Mouse (Mus musculus) forebrain, embryonic 10.5 days (tissue): ENCODE results near the gene Mogs. TPM values are rescaled to one million over a fixed set of nuclear protein-coding genes. Genes with fewer than 3 reads are reported as not detected.

Experiments used
- DNase-seq: peaks from one replicate; pipeline ENCODE4 v3.0.0-alpha.2; 2017; ENCODE audit warnings: low spot score; ENCODE audit errors: extremely low spot score
- H3K27ac ChIP-seq: fragments of 300-500 bp; sonication (generic); 2 replicates; pipeline ENCODE4 v1.5.1; 2016; ENCODE audit warnings: mild to moderate bottlenecking
- H3K27me3 ChIP-seq: fragments of 300-500 bp; sonication (generic); 2 replicates; pipeline ENCODE4 v1.6.1; 2016; ENCODE audit warnings: mild to moderate bottlenecking; ENCODE audit not compliant: poor library complexity, severe bottlenecking
- H3K36me3 ChIP-seq: fragments of 300-500 bp; sonication (generic); replicated peaks from 2 replicates; pipeline ENCODE4 v1.6.1; 2016; ENCODE audit warnings: mild to moderate bottlenecking, moderate library complexity
- H3K4me1 ChIP-seq: fragments of 300-500 bp; sonication (generic); 2 replicates; pipeline ENCODE4 v1.6.1; 2016
- H3K4me3 ChIP-seq: fragments of 300-500 bp; sonication (generic); 2 replicates; pipeline ENCODE4 v1.5.1; 2016; ENCODE audit warnings: mild to moderate bottlenecking, moderate library complexity
- H3K9me3 ChIP-seq: fragments of 300-500 bp; sonication (generic); 2 replicates; pipeline ENCODE4 v1.6.1; 2016; ENCODE audit warnings: mild to moderate bottlenecking, moderate library complexity
- WGBS: fragments of 180-500 bp; shearing (Covaris S2); methylation state at CpG from one replicate; pipeline ENCODE4 v1.1.7; 2016; 5-methylcytosine and 5-hydroxymethylcytosine counted together
- polyA plus RNA-seq: library from polyadenylated mRNA; unstranded; fragments of >200 nt; fragmentation: Nextera tagmentation; extraction: Ambion mirVana; gene quantifications from 2 replicates; pipeline ENCODE4 v1.2.1, GENCODE M21; 2016

Mogs gene
- polyA plus RNA-seq, 1 experiment from 2014 or later, result 32.6 TPM

DNA sequence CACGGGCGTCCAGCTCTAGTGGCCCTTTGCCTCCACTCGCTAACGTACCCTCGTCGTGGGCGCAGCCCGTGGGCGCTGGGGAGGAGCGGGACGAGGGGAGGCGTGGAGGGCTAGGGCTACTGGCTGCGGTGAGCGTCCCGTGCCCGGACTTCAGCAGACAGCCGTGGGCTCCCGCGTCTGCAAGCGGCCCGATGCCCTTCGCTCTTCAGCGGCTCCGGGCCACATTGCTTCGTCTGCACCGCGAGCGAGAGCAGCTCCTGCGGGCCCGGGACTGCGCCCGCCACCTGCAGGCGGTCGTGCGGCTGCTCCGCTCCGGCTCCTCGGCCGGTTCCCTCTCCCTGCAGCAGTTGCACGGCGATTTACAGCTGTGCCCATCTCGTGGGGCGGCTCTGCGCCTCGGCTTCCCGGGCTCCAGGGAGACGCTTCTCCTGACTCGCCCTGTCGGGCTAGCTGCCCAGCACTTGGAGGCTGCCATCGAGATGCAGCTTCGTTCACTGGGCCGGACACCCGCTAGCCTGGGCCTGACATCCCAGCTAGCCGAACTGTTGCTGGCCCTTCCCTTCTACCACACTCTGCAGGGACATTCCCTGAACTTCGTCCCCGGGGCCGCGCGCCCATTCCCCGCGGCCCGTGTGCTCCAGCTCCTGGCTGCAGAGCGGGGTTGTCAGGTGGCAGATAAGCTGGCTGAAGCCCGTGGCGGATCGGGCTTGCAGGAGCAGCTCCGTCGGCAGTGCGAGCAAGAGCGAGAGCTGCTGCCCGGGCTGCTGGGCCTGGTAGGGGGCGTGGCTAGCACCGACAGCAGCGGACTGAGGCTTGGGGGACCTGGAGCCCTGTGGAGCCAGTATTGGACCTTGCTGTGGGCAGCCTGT is 13.4 kb upstream of the Mogs start:
- peaks cover 4% of the 10 kb centered on the region; the same call in 1 of the 2 replicates for H3K36me3 ChIP-seq
- peak; percentile 79 for DNase-seq
- peaks cover 28% of the 10 kb centered on the region for H3K27me3 ChIP-seq
- peaks cover 27% of the 10 kb centered on the region for H3K4me1 ChIP-seq
- H3K9me3 ChIP-seq, result no peaks in the 10 kb centered on the region
- peak overlapping the region; percentile 84 for H3K4me3 ChIP-seq
- H3K27ac ChIP-seq, result peak overlapping the region; percentile 89
- WGBS, result under 1% methylated on average over 74 of the region's 74 CpGs

DNA sequence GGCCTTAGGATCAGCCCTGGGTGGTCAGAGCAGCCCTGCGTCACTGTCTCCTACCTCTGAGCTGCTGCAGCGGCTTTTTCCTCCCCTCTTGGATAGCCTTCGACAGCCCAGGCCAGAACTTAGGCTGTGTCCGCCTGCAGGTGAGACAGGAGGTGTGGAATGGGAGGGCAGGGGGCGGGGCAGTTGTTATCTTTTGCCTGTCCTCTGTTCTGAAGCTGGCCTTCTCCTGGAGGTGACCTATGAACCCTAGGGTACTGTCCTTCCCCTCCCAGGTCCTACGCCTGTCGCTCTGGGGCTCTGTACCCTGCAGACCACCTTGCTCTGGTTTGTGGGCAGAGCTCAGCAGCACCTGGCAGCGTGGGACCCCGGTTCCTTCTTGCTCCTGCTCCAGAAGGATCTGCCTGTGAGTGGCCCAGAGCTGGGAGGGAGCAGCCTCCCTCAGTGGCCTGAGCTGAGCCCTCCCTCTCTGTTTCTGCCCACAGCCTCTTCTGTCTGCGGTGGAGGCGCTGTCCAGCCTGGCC is 12.1 kb upstream of the Mogs start:
- Histone ChIP-seq H3K27ac (no peak overlapping the region), H3K4me1 (peaks cover 36% of the 10 kb centered on the region), H3K36me3 (peaks cover 9% of the 10 kb centered on the region), H3K4me3 (peak overlapping the region; percentile 84), H3K9me3 (no peaks in the 10 kb centered on the region), H3K27me3 (peaks cover 28% of the 10 kb centered on the region)
- no peak for DNase-seq
- WGBS, result 34% methylated on average over 11 of the region's 11 CpGs

DNA sequence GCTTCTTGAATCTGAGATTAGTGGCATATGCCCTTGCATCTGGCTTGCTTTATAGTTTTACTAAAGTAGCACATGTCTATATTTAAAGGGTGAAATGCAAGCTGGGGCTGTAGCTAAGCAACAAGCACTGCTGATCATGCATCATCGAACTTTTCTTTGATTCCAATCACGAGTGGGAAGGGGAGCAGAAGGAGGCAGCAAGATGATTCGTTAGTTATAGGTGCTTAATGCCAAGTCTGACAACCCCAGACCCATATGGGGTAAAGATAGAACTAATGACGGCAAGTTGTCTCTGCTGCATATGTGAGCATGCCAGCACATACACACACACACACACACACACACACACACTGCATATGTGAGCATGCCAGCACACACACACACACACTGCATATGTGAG is 11.1 kb upstream of the Mogs start:
- Histone ChIP-seq H3K27me3 (peaks cover 28% of the 10 kb centered on the region), H3K4me3 (no peak overlapping the region), H3K36me3 (peaks cover 9% of the 10 kb centered on the region), H3K27ac (no peak overlapping the region), H3K4me1 (peaks cover 43% of the 10 kb centered on the region), H3K9me3 (no peaks in the 10 kb centered on the region)
- DNase-seq, result no peak
- WGBS, result 80% methylated on average over 4 of the region's 4 CpGs

DNA sequence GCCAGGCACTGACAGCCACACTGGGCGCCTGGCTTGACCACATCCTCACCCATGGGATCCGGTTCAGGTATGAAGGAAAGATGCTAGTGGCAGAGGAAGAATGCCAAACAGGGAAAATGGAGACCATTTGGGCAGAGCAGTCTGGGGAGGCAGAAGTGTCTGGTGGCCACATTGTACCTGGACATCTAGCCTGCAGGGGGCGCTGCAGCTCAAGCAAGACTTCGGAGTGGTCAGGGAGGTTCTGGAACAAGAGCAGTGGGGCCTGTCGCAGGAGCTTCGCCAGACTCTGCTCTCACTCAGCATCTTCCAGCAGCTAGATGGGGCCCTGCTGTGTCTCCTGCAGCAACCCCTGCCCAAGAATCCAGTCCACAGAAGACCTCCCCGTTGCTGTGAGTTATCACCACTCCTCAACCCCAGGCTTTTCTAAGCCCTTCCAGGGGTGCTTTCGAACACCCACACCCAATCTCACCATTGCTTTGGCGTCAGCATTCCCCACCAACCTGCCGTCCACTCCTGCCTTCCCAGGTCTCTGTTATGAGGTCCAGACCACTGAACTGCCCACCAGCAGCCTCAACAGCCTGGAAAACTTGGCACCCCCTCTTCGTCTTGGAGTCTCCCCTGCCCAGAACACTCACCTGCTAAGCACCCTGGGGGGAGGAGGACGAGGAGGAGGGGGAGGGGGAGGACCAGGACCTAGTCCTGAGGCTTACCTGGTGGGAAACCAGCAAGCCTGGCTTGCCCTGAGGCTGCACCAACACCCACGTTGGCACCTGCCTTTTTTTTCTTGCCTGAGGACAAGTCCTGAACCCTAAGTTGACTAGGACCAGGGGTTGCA is 7.5 kb upstream of the Mogs start:
- peak; percentile 84 for DNase-seq
- peaks cover 22% of the 10 kb centered on the region for H3K36me3 ChIP-seq
- WGBS, result 31% methylated on average over 13 of the region's 13 CpGs
- no peaks in the 10 kb centered on the region for H3K9me3 ChIP-seq
- H3K4me3 ChIP-seq, result peak overlapping the region; percentile 94
- H3K27ac ChIP-seq, result peak overlapping the region; percentile 94
- peaks cover 8% of the 10 kb centered on the region for H3K27me3 ChIP-seq
- H3K4me1 ChIP-seq, result peaks cover 37% of the 10 kb centered on the region

DNA sequence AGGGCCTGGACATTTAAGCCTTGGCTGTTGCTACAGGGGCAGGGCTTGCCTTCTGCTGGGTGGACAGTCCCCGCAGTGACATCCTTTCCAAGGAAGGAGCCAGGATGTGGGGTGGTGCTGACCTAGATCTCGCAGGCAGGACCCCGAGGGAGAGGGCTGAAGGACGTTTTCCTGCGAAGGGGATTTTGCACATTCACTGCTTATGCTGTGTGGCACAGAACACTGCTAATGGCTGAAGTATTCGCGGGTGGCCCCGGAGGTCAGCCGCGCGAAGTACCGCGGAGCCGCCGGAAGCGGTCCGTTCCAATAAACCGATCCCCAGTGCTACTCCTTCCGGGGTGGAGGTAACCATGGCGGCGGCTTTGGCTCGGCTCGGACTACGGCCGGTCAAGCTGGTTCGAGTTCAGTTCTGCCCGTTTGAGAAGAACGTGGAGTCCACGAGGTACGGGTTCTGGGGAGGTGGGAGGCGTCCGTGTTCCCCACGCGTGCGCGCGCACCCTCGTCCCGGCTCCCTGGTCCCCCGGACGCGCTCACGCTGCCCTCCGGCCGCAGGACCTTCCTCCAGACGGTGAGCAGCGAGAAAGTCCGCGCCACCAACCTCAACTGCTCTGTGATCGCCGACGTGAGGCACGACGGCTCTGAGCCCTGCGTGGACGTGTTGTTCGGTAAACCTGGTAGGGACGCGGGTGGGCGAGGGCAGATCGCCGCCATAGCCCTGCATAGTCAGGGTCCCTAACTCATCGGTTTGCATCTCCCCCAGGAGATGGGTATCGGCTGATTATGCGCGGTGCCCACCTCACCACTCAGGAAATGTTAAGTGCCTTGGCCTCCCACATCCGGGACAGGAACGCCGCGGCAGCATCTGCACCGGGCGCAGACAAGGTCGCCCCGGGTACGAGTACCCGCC is 6.3 kb upstream of the Mogs start, which contains the start of gene Mrpl53:
Mrpl53 (plus strand) TSS at position 279 of the 907 bp plus-strand sequence.
- Histone ChIP-seq H3K4me3 (peak within 1 kb of the TSS; percentile 94), H3K9me3 (no peaks in the 10 kb centered on the region), H3K27me3 (no peaks in the 10 kb centered on the region; the same call in 1 of the 2 replicates), H3K36me3 (peaks cover 22% of the 10 kb centered on the region), H3K27ac (peak within 1 kb of the TSS; percentile 94), H3K4me1 (peaks cover 30% of the 10 kb centered on the region)
- DNase-seq, result peak; percentile 84
- WGBS, result under 1% methylated on average over 76 of the region's 76 CpGs

DNA sequence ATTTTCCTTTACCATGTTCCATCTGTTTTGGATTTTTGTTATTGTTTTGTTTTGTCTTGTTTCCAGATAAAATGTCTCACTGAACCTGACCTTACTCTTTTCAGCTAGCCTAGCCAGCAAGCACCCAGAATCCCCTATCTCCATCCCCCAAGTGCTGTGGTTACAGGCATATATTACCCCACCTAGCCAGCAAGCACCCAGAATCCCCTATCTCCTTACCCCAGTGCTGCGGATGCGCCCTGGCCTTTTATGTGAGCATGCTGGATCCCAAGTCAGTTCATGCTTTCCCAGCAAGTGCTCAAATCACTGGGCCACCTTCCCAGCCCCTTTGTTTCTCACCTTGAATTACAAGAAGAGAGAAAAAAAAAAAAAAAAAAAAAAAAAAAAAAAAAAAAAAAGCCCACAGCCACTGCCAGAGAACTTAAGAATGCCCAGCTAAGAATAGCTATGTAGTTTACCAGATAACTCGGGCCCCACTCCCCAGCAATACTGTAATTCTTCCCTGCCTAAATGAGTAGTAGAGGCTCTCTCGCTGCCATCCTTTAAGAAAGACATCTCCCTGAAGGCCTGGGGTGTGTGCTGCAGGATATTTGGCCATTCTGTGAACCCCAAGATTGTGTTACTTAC is 3.7 kb upstream of the Mogs start:
- H3K27ac ChIP-seq, result no peak overlapping the region
- H3K36me3 ChIP-seq, result peaks cover 19% of the 10 kb centered on the region
- 95% methylated on average over 4 of the region's 4 CpGs for WGBS
- no peaks in the 10 kb centered on the region for H3K27me3 ChIP-seq
- H3K4me3 ChIP-seq, result no peak overlapping the region
- DNase-seq, result no peak
- no peaks in the 10 kb centered on the region for H3K9me3 ChIP-seq
- peaks cover 52% of the 10 kb centered on the region for H3K4me1 ChIP-seq

DNA sequence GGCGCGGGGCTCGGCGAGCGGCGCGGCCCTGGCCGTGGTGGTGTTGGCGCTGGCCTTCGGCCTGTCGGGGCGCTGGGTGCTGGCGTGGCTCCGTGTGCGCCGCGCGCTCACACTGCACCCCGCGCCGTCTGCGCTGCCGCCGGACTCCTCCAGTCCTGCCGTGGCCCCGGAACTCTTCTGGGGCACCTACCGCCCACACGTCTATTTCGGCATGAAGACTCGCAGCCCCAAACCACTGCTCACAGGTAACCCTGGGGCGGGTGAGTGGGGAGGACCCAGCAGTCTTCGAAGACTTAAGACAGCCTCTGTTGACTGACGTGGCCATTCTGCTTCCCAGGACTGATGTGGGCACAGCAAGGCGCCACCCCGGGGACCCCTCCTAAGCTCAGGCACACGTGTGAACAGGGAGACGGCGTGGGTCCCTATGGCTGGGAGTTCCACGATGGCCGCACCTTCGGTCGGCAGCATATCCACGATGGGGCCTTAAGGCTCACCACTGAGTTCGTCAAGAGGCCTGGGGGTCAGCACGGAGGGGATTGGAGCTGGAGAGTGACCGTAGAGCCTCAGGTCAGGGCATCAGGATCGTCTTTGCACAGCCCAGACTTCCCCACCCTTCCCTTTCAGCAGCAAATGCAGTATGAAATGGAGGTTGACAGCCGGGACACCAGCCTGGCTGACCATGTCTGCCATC is 531 bp downstream of the Mogs start:
- no peaks in the 10 kb centered on the region for H3K9me3 ChIP-seq
- H3K4me1 ChIP-seq, result peaks cover 60% of the 10 kb centered on the region
- DNase-seq, result no peak
- peak overlapping the region; percentile 91 for H3K27ac ChIP-seq
- WGBS, result 3% methylated on average over 48 of the region's 48 CpGs
- peaks cover 42% of the 10 kb centered on the region for H3K36me3 ChIP-seq
- peak overlapping the region; percentile 91 for H3K4me3 ChIP-seq
- no peaks in the 10 kb centered on the region for H3K27me3 ChIP-seq

DNA sequence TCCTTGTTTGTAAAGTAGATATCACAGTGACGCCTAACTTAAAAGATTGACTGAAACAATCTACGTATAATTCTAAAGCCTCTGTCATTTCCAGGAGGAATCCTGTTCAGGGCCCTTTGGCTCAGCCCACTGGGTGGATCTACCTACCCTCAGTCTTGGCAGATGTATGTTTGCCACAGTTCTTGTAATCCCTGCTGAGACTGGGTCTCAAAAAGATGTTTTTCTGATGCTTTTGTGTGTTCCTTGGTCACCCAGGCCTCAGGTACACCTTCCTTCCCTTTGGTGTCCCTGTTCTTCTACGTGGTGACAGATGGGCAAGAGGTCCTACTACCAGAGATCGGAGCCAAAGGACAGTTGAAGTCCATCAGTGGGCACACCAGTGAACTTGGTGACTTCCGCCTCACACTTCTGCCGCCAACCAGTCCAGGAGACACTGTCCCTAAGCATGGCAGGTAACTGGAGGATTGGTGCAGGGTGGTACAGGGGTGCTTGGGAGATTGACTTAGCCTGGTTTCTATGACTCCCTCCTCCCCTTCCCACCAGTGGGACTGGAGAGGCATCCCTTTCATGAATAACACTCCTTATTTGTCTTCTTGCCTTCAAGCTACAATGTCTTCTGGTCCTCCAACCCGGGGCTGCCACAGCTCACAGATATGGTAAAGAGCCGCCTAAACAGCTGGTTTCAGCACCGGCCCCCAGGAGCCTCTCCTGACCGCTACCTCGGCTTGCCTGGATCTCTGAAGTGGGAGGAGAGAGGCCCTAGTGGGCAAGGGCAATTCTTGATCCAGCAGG is 1.3 kb downstream of the Mogs start:
- DNase-seq, result no peak
- H3K4me3 ChIP-seq, result peak overlapping the region; percentile 91
- no peaks in the 10 kb centered on the region for H3K27me3 ChIP-seq
- 86% methylated on average over 11 of the region's 11 CpGs for WGBS
- H3K9me3 ChIP-seq, result no peaks in the 10 kb centered on the region
- H3K4me1 ChIP-seq, result peaks cover 60% of the 10 kb centered on the region
- H3K36me3 ChIP-seq, result peaks cover 37% of the 10 kb centered on the region
- H3K27ac ChIP-seq, result peak overlapping the region; percentile 91

DNA sequence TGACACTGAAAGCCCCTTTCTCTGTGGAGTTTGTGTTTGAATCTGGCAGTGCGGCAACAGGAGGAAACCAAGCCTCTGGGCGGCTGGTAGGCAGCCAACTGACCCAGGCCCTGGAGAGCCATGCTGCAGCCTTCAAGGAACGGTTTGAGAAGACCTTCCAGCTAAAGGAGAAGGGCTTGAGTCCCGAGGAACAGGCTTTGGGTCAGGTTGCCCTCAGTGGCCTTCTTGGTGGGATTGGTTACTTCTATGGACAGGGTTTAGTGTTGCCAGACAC is 1.8 kb downstream of the Mogs start:
- WGBS, result 89% methylated on average over 4 of the region's 4 CpGs
- Histone ChIP-seq H3K9me3 (no peaks in the 10 kb centered on the region), H3K27ac (no peak overlapping the region), H3K4me3 (peak overlapping the region; percentile 91), H3K4me1 (peaks cover 65% of the 10 kb centered on the region), H3K27me3 (no peaks in the 10 kb centered on the region), H3K36me3 (peaks cover 37% of the 10 kb centered on the region)
- no peak for DNase-seq

DNA sequence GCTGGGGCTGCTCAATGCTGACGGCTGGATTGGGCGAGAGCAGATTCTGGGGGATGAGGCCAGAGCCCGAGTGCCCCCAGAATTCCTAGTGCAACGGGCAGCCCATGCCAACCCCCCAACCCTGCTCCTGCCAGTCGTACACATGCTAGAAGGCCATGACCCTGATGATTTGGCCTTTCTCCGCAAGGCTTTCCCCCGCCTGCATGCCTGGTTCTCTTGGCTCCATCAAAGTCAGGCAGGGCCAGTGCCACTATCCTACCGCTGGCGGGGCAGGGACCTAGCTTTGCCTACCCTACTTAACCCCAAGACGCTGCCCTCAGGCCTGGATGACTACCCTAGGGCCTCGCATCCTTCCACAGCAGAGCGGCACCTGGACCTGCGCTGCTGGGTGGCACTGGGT is 2.3 kb downstream of the Mogs start:
- no peak for DNase-seq
- H3K4me3 ChIP-seq, result peak overlapping the region; percentile 91
- peak overlapping the region; percentile 8; the same call in 1 of the 2 replicates for H3K27ac ChIP-seq
- H3K36me3 ChIP-seq, result peaks cover 37% of the 10 kb centered on the region
- H3K9me3 ChIP-seq, result no peaks in the 10 kb centered on the region
- peaks cover 70% of the 10 kb centered on the region for H3K4me1 ChIP-seq
- no peaks in the 10 kb centered on the region for H3K27me3 ChIP-seq
- WGBS, result 93% methylated on average over 13 of the region's 13 CpGs

DNA sequence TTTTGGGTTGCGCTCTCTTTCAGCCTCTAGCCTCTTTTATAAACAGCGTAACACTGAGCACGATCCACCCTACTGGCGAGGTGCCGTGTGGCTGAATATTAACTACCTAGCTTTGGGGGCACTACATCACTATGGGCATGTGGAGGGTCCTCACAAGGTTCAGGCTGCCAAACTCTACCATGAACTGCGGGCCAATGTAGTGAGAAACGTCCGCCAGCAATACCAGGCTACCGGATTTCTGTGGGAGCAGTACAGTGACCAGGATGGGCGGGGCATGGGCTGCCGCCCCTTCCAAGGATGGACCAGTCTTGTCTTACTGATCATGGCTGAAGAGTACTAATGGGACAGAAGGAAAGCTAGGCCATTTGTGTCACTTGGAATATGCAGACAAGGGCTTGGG is 3.1 kb downstream of the Mogs start:
- Histone ChIP-seq H3K36me3 (peaks cover 42% of the 10 kb centered on the region), H3K4me1 (peaks cover 78% of the 10 kb centered on the region), H3K9me3 (no peaks in the 10 kb centered on the region), H3K4me3 (no peak overlapping the region), H3K27me3 (no peaks in the 10 kb centered on the region), H3K27ac (no peak overlapping the region)
- no peak for DNase-seq
- 89% methylated on average over 11 of the region's 11 CpGs for WGBS
